Mouse (Mus musculus): ENCODE results near the gene Soat1.

DNA sequence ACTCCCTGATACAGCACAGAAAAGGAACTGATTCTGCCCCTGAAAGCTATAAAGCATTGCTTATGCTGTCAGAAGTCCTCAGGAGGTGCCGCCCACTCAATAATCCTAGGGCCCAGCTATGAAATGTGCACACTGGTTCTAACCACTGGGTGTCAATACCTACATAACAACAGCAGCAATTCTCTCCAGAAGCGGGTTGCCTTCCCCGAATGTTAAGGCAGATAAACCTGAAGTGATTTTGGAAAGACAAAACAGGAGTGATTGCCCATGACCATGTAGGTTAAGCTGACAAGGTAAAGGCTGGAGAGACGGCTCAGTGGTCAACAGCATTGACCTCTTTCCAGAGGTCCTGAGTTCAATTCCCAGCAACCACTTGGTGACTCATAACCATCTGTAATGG is 48.4 kb downstream of the Soat1 start:
- no peak for TF ChIP-seq CTCF (IDR thresholded peaks at IDR 0.05; ENCODE audit: control insufficient read depth, insufficient read depth, insufficient replicate concordance, low read depth, low read length)
- no peak for TF ChIP-seq POLR2A (IDR thresholded peaks at IDR 0.05; ENCODE audit: control insufficient read depth, low read depth, low read length)
